Mouse (Mus musculus) brown adipose tissue, adult 24 weeks (tissue): ENCODE data around the gene Hist1h2ab. TPM values are rescaled to one million over a fixed set of nuclear protein-coding genes. Genes with fewer than 3 reads are reported as not detected.
"Not testable (repeated sequence)": the region's sequence is repeated elsewhere in the genome, so short reads cannot be mapped to it uniquely, and the experiment has no call there.

ENCODE experiments used
- H3K27ac ChIP-seq: fragments of 200-500 bp; replicated peaks from 2 replicates; pipeline ENCODE4 v1.5.1; 2012; ENCODE audit warnings: low read depth, mild to moderate bottlenecking, low read length
- H3K4me1 ChIP-seq: fragments of 200-500 bp; 2 replicates; pipeline ENCODE4 v1.6.1; 2012; ENCODE audit warnings: low read length, mixed read lengths; ENCODE audit not compliant: control insufficient read depth, insufficient read depth, insufficient read length
- H3K4me3 ChIP-seq: fragments of 200-500 bp; 2 replicates; pipeline ENCODE4 v1.5.1; 2012; ENCODE audit warnings: low read depth, mild to moderate bottlenecking, low read length, moderate library complexity; ENCODE audit not compliant: insufficient read depth
- polyA plus RNA-seq: library from polyadenylated mRNA; stranded (reverse); fragments of >200 nt; gene quantifications from 2 replicates; pipeline ENCODE4 v1.2.4, GENCODE M21; 2012; ENCODE audit not compliant: missing spikeins, insufficient read depth, insufficient read length

The Hist1h2ab gene
- not detected in 2 replicates for polyA plus RNA-seq

GRCm38 (mm10) chr13:23750839-23751477, at the start of gene Hist1h2ab:
Gene Hist1h2ab, plus strand, starts transcription at chr13:23751126.
- H3K4me1 ChIP-seq = not testable (repeated sequence)
- Histone ChIP-seq H3K27ac (peak within 1 kb of the TSS; percentile 39), H3K4me3 (peak within 1 kb of the TSS; percentile 69)

GRCm38 (mm10) chr13:23702220-23702619, 48.7 kb upstream of the Hist1h2ab start:
- H3K4me1 ChIP-seq = 0 out of 2 replicates have a peak, but pooled peaks cover 2% of the 10 kb centered on the region
- 0 out of 2 replicates have a peak overlapping the region, but pooled peaks have one; percentile 25 for H3K27ac ChIP-seq
- H3K4me3 ChIP-seq = no peak overlapping the region

- not testable (repeated sequence) for H3K4me1 ChIP-seq, H3K4me3 ChIP-seq
- 0 out of 2 replicates have a peak overlapping the region, but pooled peaks have one; percentile 25 for H3K27ac ChIP-seq
Observed at GRCm38 (mm10) chr13:23702801-23703200, 48.1 kb upstream of the Hist1h2ab start.

- peaks cover 7% of the 10 kb centered on the region for H3K4me1 ChIP-seq
- H3K4me3 ChIP-seq = no peak overlapping the region
- H3K27ac ChIP-seq = peak overlapping the region; percentile 29; the same call in 1 of the 2 replicates
Observed at GRCm38 (mm10) chr13:23705751-23706356, 45.1 kb upstream of the Hist1h2ab start.

- Histone ChIP-seq H3K27ac (no peak overlapping the region), H3K4me3 (no peak overlapping the region), H3K4me1 (peaks cover 7% of the 10 kb centered on the region)
Observed at GRCm38 (mm10) chr13:23706771-23707170, 44.2 kb upstream of the Hist1h2ab start.

GRCm38 (mm10) chr13:23708041-23708440, 42.9 kb upstream of the Hist1h2ab start:
- peaks cover 7% of the 10 kb centered on the region for H3K4me1 ChIP-seq
- H3K4me3 ChIP-seq = no peak overlapping the region
- no peak overlapping the region for H3K27ac ChIP-seq

- no peak overlapping the region for H3K4me3 ChIP-seq
- H3K27ac ChIP-seq = peak overlapping the region; percentile 43; the same call in 1 of the 2 replicates
- peaks cover 7% of the 10 kb centered on the region for H3K4me1 ChIP-seq
Observed at GRCm38 (mm10) chr13:23708654-23709053, 42.3 kb upstream of the Hist1h2ab start.

GRCm38 (mm10) chr13:23709714-23710373, 41.1 kb upstream of the Hist1h2ab start:
- peak overlapping the region; percentile 85 for H3K4me3 ChIP-seq
- peak overlapping the region; percentile 89 for H3K27ac ChIP-seq
- peaks cover 7% of the 10 kb centered on the region for H3K4me1 ChIP-seq

- peak within 1 kb of the TSS; percentile 89 for H3K27ac ChIP-seq
- peaks cover 7% of the 10 kb centered on the region for H3K4me1 ChIP-seq
- H3K4me3 ChIP-seq = peak within 1 kb of the TSS; percentile 85
Observed at GRCm38 (mm10) chr13:23710374-23711089, 40.4 kb upstream of the Hist1h2ab start, which contains the start of gene Hfe. Gene Hfe, minus strand, starts transcription at chr13:23710854.

GRCm38 (mm10) chr13:23716261-23717042, 34.5 kb upstream of the Hist1h2ab start:
- no peaks in the 10 kb centered on the region; the same call in 1 of the 2 replicates for H3K4me1 ChIP-seq
- no peak overlapping the region; the same call in 1 of the 2 replicates for H3K27ac ChIP-seq
- H3K4me3 ChIP-seq = no peak overlapping the region

GRCm38 (mm10) chr13:23717176-23717575, 33.8 kb upstream of the Hist1h2ab start:
- Histone ChIP-seq H3K27ac (peak overlapping the region; percentile 75), H3K4me3 (no peak overlapping the region), H3K4me1 (no peaks in the 10 kb centered on the region; the same call in 1 of the 2 replicates)

GRCm38 (mm10) chr13:23717593-23718245, 33.2 kb upstream of the Hist1h2ab start:
- not testable (repeated sequence) for H3K4me3 ChIP-seq, H3K4me1 ChIP-seq
- H3K27ac ChIP-seq = peak overlapping the region; percentile 75

GRCm38 (mm10) chr13:23724239-23724638, 26.7 kb upstream of the Hist1h2ab start:
- Histone ChIP-seq H3K27ac (no peak overlapping the region), H3K4me3 (no peak overlapping the region), H3K4me1 (no peaks in the 10 kb centered on the region)

GRCm38 (mm10) chr13:23725213-23725612, 25.7 kb upstream of the Hist1h2ab start:
- Histone ChIP-seq H3K4me1 (peaks cover 4% of the 10 kb centered on the region; the same call in 1 of the 2 replicates), H3K4me3 (no peak overlapping the region), H3K27ac (no peak overlapping the region)
